8 mouse cellular contexts compared by ENCODE assay signal in genomic region chr11:84072904-84073651, GRCm38 (mm10). TPM values are rescaled to one million over a fixed set of nuclear protein-coding genes. Genes with fewer than 3 reads are reported as not detected.
DNase-seq lines count a peak whose midpoint lies in the region; ATAC-seq and TF ChIP-seq lines count a peak whose summit lies in the region.

No protein-coding gene starts in this region.

- WGBS in kidney, adult 2 months: 32% methylated on average over 9 of the region's 9 CpGs
- 34% methylated on average over 9 of the region's 9 CpGs for WGBS in embryonic facial prominence, embryonic 11.5 days
- WGBS in kidney, embryonic 15.5 days: 37% methylated on average over 9 of the region's 9 CpGs
- 41% methylated on average over 9 of the region's 9 CpGs for WGBS in intestine, embryonic 15.5 days

- no peaks in the 10 kb centered on the region for H3K9me3 ChIP-seq in embryonic facial prominence, embryonic 11.5 days (replicated peaks; ENCODE audit: control insufficient read depth, low read length)
- no peaks in the 10 kb centered on the region for H3K9me3 ChIP-seq in kidney, embryonic 15.5 days (replicated peaks)
- no peaks in the 10 kb centered on the region for H3K9me3 ChIP-seq in intestine, embryonic 15.5 days

- TF ChIP-seq POLR2A in kidney, adult 2 months (IDR thresholded peaks at IDR 0.05; ENCODE audit: low read depth, low read length): no peak

- H3K27me3 ChIP-seq in kidney, adult 2 months (replicated peaks; ENCODE audit: control insufficient read depth, insufficient read depth, low read length): no peaks in the 10 kb centered on the region
- peaks cover 4% of the 10 kb centered on the region; the same call in 1 of the 2 replicates for H3K27me3 ChIP-seq in embryonic facial prominence, embryonic 11.5 days (ENCODE audit: control insufficient read depth, insufficient read depth, low read length)
- peaks cover 14% of the 10 kb centered on the region for H3K27me3 ChIP-seq in kidney, embryonic 15.5 days
- H3K27me3 ChIP-seq in intestine, embryonic 15.5 days (replicated peaks): no peaks in the 10 kb centered on the region; the same call in 1 of the 2 replicates

- no peaks in the 10 kb centered on the region for H3K36me3 ChIP-seq in kidney, adult 2 months (ENCODE audit: control insufficient read depth, insufficient read depth, low read length)
- no peaks in the 10 kb centered on the region for H3K36me3 ChIP-seq in embryonic facial prominence, embryonic 11.5 days (replicated peaks; ENCODE audit: control insufficient read depth, insufficient read depth, low read depth, low read length)
- peaks cover under 1% of the 10 kb centered on the region for H3K36me3 ChIP-seq in kidney, embryonic 15.5 days
- no peaks in the 10 kb centered on the region for H3K36me3 ChIP-seq in intestine, embryonic 15.5 days

- no peak overlapping the region for H3K4me3 ChIP-seq in kidney, adult 2 months (ENCODE audit: insufficient read depth, low read depth, low read length)
- no peak overlapping the region for H3K4me3 ChIP-seq in embryonic facial prominence, embryonic 11.5 days (ENCODE audit: low read depth, low read length)
- no peak overlapping the region for H3K4me3 ChIP-seq in kidney, embryonic 15.5 days (replicated peaks)
- H3K4me3 ChIP-seq in intestine, embryonic 15.5 days (replicated peaks): no peak overlapping the region

- no peak overlapping the region for H3K9ac ChIP-seq in embryonic facial prominence, embryonic 11.5 days (replicated peaks; ENCODE audit: low read length)
- no peak overlapping the region for H3K9ac ChIP-seq in kidney, embryonic 15.5 days
- no peak overlapping the region for H3K9ac ChIP-seq in intestine, embryonic 15.5 days

- DNase-seq in kidney, adult 2 months: peak; percentile 33
- no peak for DNase-seq in kidney, adult 9 months
- DNase-seq in embryonic facial prominence, embryonic 11.5 days (ENCODE audit: low spot score): peak; percentile 72
- peak; percentile 76 for DNase-seq in right cerebral cortex, postnatal 25 days
- DNase-seq in urinary bladder, postnatal 25 days (ENCODE audit: low spot score): no peak
- no peak for DNase-seq in adrenal gland, postnatal 36 days

- ATAC-seq in embryonic facial prominence, embryonic 11.5 days (replicated peaks; ENCODE audit: insufficient number of reproducible peaks, low FRiP score, low TSS enrichment, low read depth): peak; percentile 46; the same call in 1 of the 2 replicates
- ATAC-seq in kidney, embryonic 15.5 days (replicated peaks; ENCODE audit: low FRiP score): no peak
- ATAC-seq in intestine, embryonic 15.5 days: no peak

- peaks cover 26% of the 10 kb centered on the region for H3K4me1 ChIP-seq in kidney, adult 2 months (ENCODE audit: control insufficient read depth, insufficient read depth, low read length)
- 0 out of 2 replicates have a peak, but pooled peaks cover 3% of the 10 kb centered on the region for H3K4me1 ChIP-seq in embryonic facial prominence, embryonic 11.5 days (ENCODE audit: control insufficient read depth, insufficient read depth, low read length)
- H3K4me1 ChIP-seq in kidney, embryonic 15.5 days: peaks cover 34% of the 10 kb centered on the region
- H3K4me1 ChIP-seq in intestine, embryonic 15.5 days (replicated peaks): peaks cover 16% of the 10 kb centered on the region

- no peak overlapping the region for H3K4me2 ChIP-seq in embryonic facial prominence, embryonic 11.5 days (ENCODE audit: low read depth, low read length)
- peak overlapping the region; percentile 10; the same call in 1 of the 2 replicates for H3K4me2 ChIP-seq in kidney, embryonic 15.5 days
- no peak overlapping the region for H3K4me2 ChIP-seq in intestine, embryonic 15.5 days (replicated peaks)

- TF ChIP-seq CTCF in kidney, adult 2 months (conservative IDR thresholded peaks at IDR 0.05; ENCODE audit: insufficient read depth, insufficient read length, low read depth, low read length): no peak

- peak overlapping the region; percentile 84 for H3K27ac ChIP-seq in kidney, adult 2 months (ENCODE audit: insufficient read depth, low read depth, low read length)
- no peak overlapping the region; the same call in 1 of the 2 replicates for H3K27ac ChIP-seq in embryonic facial prominence, embryonic 11.5 days (replicated peaks; ENCODE audit: low read depth, low read length)
- H3K27ac ChIP-seq in kidney, embryonic 15.5 days: peak overlapping the region; percentile 84
- no peak overlapping the region for H3K27ac ChIP-seq in intestine, embryonic 15.5 days

RNA-seq across cellular contexts. Expression of gene Dusp14, which starts 4.0 kb away (rescaled TPM):
- polyA plus RNA-seq in kidney, adult 2 months (2012; rRNA removed): 60.3 and 65.0 TPM in 2 replicates
- polyA plus RNA-seq in embryonic facial prominence, embryonic 11.5 days (2014; fragmentation: Nextera tagmentation; extraction: Ambion mirVana): 12.2 and 13.8 TPM in 2 replicates
- 30.2 and 32.6 TPM in 2 replicates for polyA plus RNA-seq in kidney, embryonic 15.5 days (2015; fragmentation: Nextera tagmentation; extraction: Ambion mirVana)
- polyA plus RNA-seq in intestine, embryonic 15.5 days (2015; fragmentation: Nextera tagmentation; extraction: Ambion mirVana): 15.7 and 16.9 TPM in 2 replicates
- 10 to 100 TPM in 1 of 2 experiments, 1 to 10 TPM in 1; 6.0 to 14.0 TPM for total RNA-seq in adrenal gland, postnatal 36 days (2021)

RNA-seq across cellular contexts. Expression of gene Tada2a, which starts 56.3 kb away (rescaled TPM):
- polyA plus RNA-seq in kidney, adult 2 months (2012; rRNA removed): 5.2 and 5.6 TPM in 2 replicates
- 36.5 and 39.4 TPM in 2 replicates for polyA plus RNA-seq in embryonic facial prominence, embryonic 11.5 days (2014; fragmentation: Nextera tagmentation; extraction: Ambion mirVana)
- polyA plus RNA-seq in kidney, embryonic 15.5 days (2015; fragmentation: Nextera tagmentation; extraction: Ambion mirVana): 34.6 and 35.1 TPM in 2 replicates
- 25.4 and 25.9 TPM in 2 replicates for polyA plus RNA-seq in intestine, embryonic 15.5 days (2015; fragmentation: Nextera tagmentation; extraction: Ambion mirVana)
- total RNA-seq in adrenal gland, postnatal 36 days (2021): 10 to 100 TPM; 12.0 to 17.7 TPM

RNA-seq across cellular contexts. Expression of gene Acaca, which starts 56.4 kb away (rescaled TPM):
- polyA plus RNA-seq in kidney, adult 2 months (2012; rRNA removed): 38.5 and 41.9 TPM in 2 replicates
- 22.5 TPM in 2 replicates for polyA plus RNA-seq in embryonic facial prominence, embryonic 11.5 days (2014; fragmentation: Nextera tagmentation; extraction: Ambion mirVana)
- polyA plus RNA-seq in kidney, embryonic 15.5 days (2015; fragmentation: Nextera tagmentation; extraction: Ambion mirVana): 11.6 and 14.4 TPM in 2 replicates
- polyA plus RNA-seq in intestine, embryonic 15.5 days (2015; fragmentation: Nextera tagmentation; extraction: Ambion mirVana): 12.3 and 15.0 TPM in 2 replicates
- total RNA-seq in adrenal gland, postnatal 36 days (2021): 100 to 1,000 TPM; 441 to 587 TPM

Comparison
In these comparisons a context has a peak if more than half of its experiments do, and no peak if none do; other contexts are left out.
1. DNase-seq: peak in kidney, adult 2 months (single experiment), embryonic facial prominence, embryonic 11.5 days (single experiment) and right cerebral cortex, postnatal 25 days (single experiment); none in kidney, adult 9 months (single experiment), urinary bladder, postnatal 25 days (single experiment) and adrenal gland, postnatal 36 days (0 of 2).
2. H3K27ac ChIP-seq: peak in kidney, adult 2 months (single experiment) and kidney, embryonic 15.5 days (single experiment); none in embryonic facial prominence, embryonic 11.5 days (single experiment) and intestine, embryonic 15.5 days (single experiment).